Mouse (Mus musculus) forebrain, embryonic 14.5 days (tissue): ENCODE results near the gene Serhl. TPM values are rescaled to one million over a fixed set of nuclear protein-coding genes. Genes with fewer than 3 reads are reported as not detected.
A peak's percentile ranks its signal among the peaks of the same experiment; 100 is the strongest.

Experiments used
- ATAC-seq: fragments of 200-750 bp; cut with Nextera tagmentation; 2 replicates; pipeline ENCODE4 v1.8.0; 2017; ENCODE audit warnings: mild to moderate bottlenecking, moderate library complexity
- DNase-seq: peaks from one replicate; pipeline ENCODE4 v3.0.0-alpha.2; 2015; ENCODE audit warnings: low spot score
- H3K27ac ChIP-seq: fragments of 300-500 bp; sonication (generic); 2 replicates; pipeline ENCODE4 v1.5.1; 2014; ENCODE audit warnings: low read depth, mild to moderate bottlenecking, control low read depth, low read length, moderate library complexity
- H3K27me3 ChIP-seq: fragments of 300-500 bp; sonication (generic); replicated peaks from 2 replicates; pipeline ENCODE4 v1.6.1; 2014; ENCODE audit warnings: low read length, control low read depth, mixed read lengths; ENCODE audit not compliant: control insufficient read depth, insufficient read depth
- H3K36me3 ChIP-seq: fragments of 300-500 bp; sonication (generic); 2 replicates; pipeline ENCODE4 v1.6.1; 2014; ENCODE audit warnings: low read length, control low read depth; ENCODE audit not compliant: control insufficient read depth, insufficient read depth
- H3K4me1 ChIP-seq: fragments of 300-500 bp; sonication (generic); 2 replicates; pipeline ENCODE4 v1.6.1; 2014; ENCODE audit warnings: antibody characterized with exemption, low read length, control low read depth; ENCODE audit not compliant: control insufficient read depth, insufficient read depth
- H3K4me2 ChIP-seq: fragments of 300-500 bp; sonication (generic); 2 replicates; pipeline ENCODE4 v1.6.1; 2014; ENCODE audit warnings: mild to moderate bottlenecking, control low read depth, low read length
- H3K4me3 ChIP-seq: fragments of 300-500 bp; sonication (generic); 2 replicates; pipeline ENCODE4 v1.5.1; 2014; ENCODE audit warnings: low read depth, low read length, control low read depth
- H3K9ac ChIP-seq: fragments of 300-500 bp; sonication (generic); 2 replicates; pipeline ENCODE4 v1.6.1; 2014; ENCODE audit warnings: mild to moderate bottlenecking, low read length, control low read depth, moderate library complexity
- H3K9me3 ChIP-seq: fragments of 300-500 bp; sonication (generic); replicated peaks from 2 replicates; pipeline ENCODE4 v1.6.1; 2016; ENCODE audit warnings: low read length, control low read depth, mixed read lengths; ENCODE audit not compliant: control insufficient read depth
- WGBS: fragments of 180-500 bp; shearing (Covaris S2); extraction: QIAGEN DNeasy Blood & Tissue Kit; methylation state at CpG from one replicate; pipeline ENCODE4 v1.1.7; 2014; 5-methylcytosine and 5-hydroxymethylcytosine counted together
- polyA plus RNA-seq: library from polyadenylated mRNA; unstranded; fragments of >200 nt; fragmentation: Nextera tagmentation; extraction: Ambion mirVana; gene quantifications from 2 replicates; pipeline ENCODE4 v1.2.1, GENCODE M21; 2014

Gene Serhl
- polyA plus RNA-seq, 1 experiment from 2014 or later = 37.6 TPM

GRCm38 (mm10) chr15:83090874-83091273 is 1.6 kb downstream of the Serhl start:
- H3K4me3 ChIP-seq = no peak overlapping the region
- H3K9ac ChIP-seq = no peak overlapping the region
- 40% methylated on average over 3 of the region's 3 CpGs for WGBS
- ATAC-seq (no peak), DNase-seq (no peak)
- no peak overlapping the region for H3K4me2 ChIP-seq
- H3K27ac ChIP-seq = no peak overlapping the region
- H3K4me1 ChIP-seq = 0 out of 2 replicates have a peak, but pooled peaks cover 7% of the 10 kb centered on the region
- no peaks in the 10 kb centered on the region for H3K9me3 ChIP-seq
- no peaks in the 10 kb centered on the region for H3K27me3 ChIP-seq
- no peaks in the 10 kb centered on the region for H3K36me3 ChIP-seq

GRCm38 (mm10) chr15:83093687-83094086 is 4.4 kb downstream of the Serhl start:
- WGBS = 72% methylated on average over 2 of the region's 2 CpGs
- Histone ChIP-seq H3K9ac (no peak overlapping the region), H3K9me3 (no peaks in the 10 kb centered on the region)

GRCm38 (mm10) chr15:83095950-83096349 is 6.6 kb downstream of the Serhl start:
- no peak overlapping the region for H3K4me3 ChIP-seq
- no peak overlapping the region for H3K27ac ChIP-seq
- H3K36me3 ChIP-seq = no peaks in the 10 kb centered on the region
- H3K9ac ChIP-seq = no peak overlapping the region
- ATAC-seq = no peak
- no peaks in the 10 kb centered on the region for H3K9me3 ChIP-seq
- no peak overlapping the region for H3K4me2 ChIP-seq
- no peak for DNase-seq
- H3K27me3 ChIP-seq = peaks cover 4% of the 10 kb centered on the region; the same call in 1 of the 2 replicates
- 42% methylated on average over 2 of the region's 2 CpGs for WGBS
- peaks cover 6% of the 10 kb centered on the region; the same call in 1 of the 2 replicates for H3K4me1 ChIP-seq

More at GRCm38 (mm10) chr15:83093687-83094086, 4.4 kb downstream of the Serhl start:
- Histone ChIP-seq H3K4me1 (0 out of 2 replicates have a peak, but pooled peaks cover 7% of the 10 kb centered on the region), H3K27ac (no peak overlapping the region), H3K4me3 (no peak overlapping the region), H3K4me2 (no peak overlapping the region), H3K36me3 (no peaks in the 10 kb centered on the region), H3K27me3 (no peaks in the 10 kb centered on the region)
- ATAC-seq = no peak
- no peak for DNase-seq

GRCm38 (mm10) chr15:83099533-83100331 is 10.4 kb downstream of the Serhl start:
- ATAC-seq = peak; percentile 94
- no peaks in the 10 kb centered on the region for H3K36me3 ChIP-seq
- DNase-seq = peak; percentile 78
- H3K9ac ChIP-seq = peak overlapping the region; percentile 51
- H3K27ac ChIP-seq = no peak overlapping the region
- peaks cover 4% of the 10 kb centered on the region; the same call in 1 of the 2 replicates for H3K27me3 ChIP-seq
- 1% methylated on average over 31 of the region's 31 CpGs for WGBS
- H3K4me2 ChIP-seq = peak overlapping the region; percentile 53
- H3K4me1 ChIP-seq = peaks cover 6% of the 10 kb centered on the region; the same call in 1 of the 2 replicates
- peak overlapping the region; percentile 29 for H3K4me3 ChIP-seq
- no peaks in the 10 kb centered on the region for H3K9me3 ChIP-seq

- H3K27ac ChIP-seq = no peak overlapping the region
- peak overlapping the region; percentile 53 for H3K4me2 ChIP-seq
- DNase-seq = no peak
- no peak for ATAC-seq
- H3K9me3 ChIP-seq = no peaks in the 10 kb centered on the region
- H3K4me1 ChIP-seq = peaks cover 6% of the 10 kb centered on the region; the same call in 1 of the 2 replicates
- peaks cover 4% of the 10 kb centered on the region; the same call in 1 of the 2 replicates for H3K27me3 ChIP-seq
- peak overlapping the region; percentile 29 for H3K4me3 ChIP-seq
- peak overlapping the region; percentile 51 for H3K9ac ChIP-seq
- 7% methylated on average over 8 of the region's 8 CpGs for WGBS
- no peaks in the 10 kb centered on the region for H3K36me3 ChIP-seq
Measured at GRCm38 (mm10) chr15:83100332-83100662, 11.0 kb downstream of the Serhl start.

GRCm38 (mm10) chr15:83103111-83103510 is 13.8 kb downstream of the Serhl start:
- 22% methylated on average over 1 of the region's 1 CpGs for WGBS
- peaks cover 4% of the 10 kb centered on the region; the same call in 1 of the 2 replicates for H3K27me3 ChIP-seq
- H3K9ac ChIP-seq = no peak overlapping the region
- H3K4me1 ChIP-seq = peaks cover 6% of the 10 kb centered on the region; the same call in 1 of the 2 replicates
- ATAC-seq (no peak), DNase-seq (no peak)
- H3K4me3 ChIP-seq = no peak overlapping the region
- H3K36me3 ChIP-seq = no peaks in the 10 kb centered on the region
- H3K4me2 ChIP-seq = no peak overlapping the region
- no peaks in the 10 kb centered on the region for H3K9me3 ChIP-seq
- H3K27ac ChIP-seq = no peak overlapping the region

- Histone ChIP-seq H3K4me1 (no peaks in the 10 kb centered on the region), H3K36me3 (no peaks in the 10 kb centered on the region), H3K4me3 (no peak overlapping the region), H3K9ac (no peak overlapping the region), H3K27me3 (no peaks in the 10 kb centered on the region), H3K9me3 (no peaks in the 10 kb centered on the region), H3K27ac (no peak overlapping the region), H3K4me2 (no peak overlapping the region)
- DNase-seq (no peak), ATAC-seq (no peak)
- WGBS = 78% methylated on average over 6 of the region's 6 CpGs
Measured at GRCm38 (mm10) chr15:83106426-83106825, 17.1 kb downstream of the Serhl start.

GRCm38 (mm10) chr15:83107814-83108213 is 18.5 kb downstream of the Serhl start:
- Histone ChIP-seq H3K27ac (no peak overlapping the region), H3K27me3 (no peaks in the 10 kb centered on the region), H3K9me3 (no peaks in the 10 kb centered on the region), H3K9ac (no peak overlapping the region), H3K4me3 (no peak overlapping the region), H3K4me2 (no peak overlapping the region), H3K4me1 (peaks cover 1% of the 10 kb centered on the region; the same call in 1 of the 2 replicates), H3K36me3 (no peaks in the 10 kb centered on the region)
- ATAC-seq = no peak
- DNase-seq = no peak
- WGBS = 34% methylated on average over 6 of the region's 6 CpGs

- no peaks in the 10 kb centered on the region for H3K9me3 ChIP-seq
- no peak overlapping the region for H3K27ac ChIP-seq
- peaks cover 5% of the 10 kb centered on the region; the same call in 1 of the 2 replicates for H3K4me1 ChIP-seq
- ATAC-seq = no peak
- no peak for DNase-seq
- H3K36me3 ChIP-seq = peaks cover 10% of the 10 kb centered on the region
- H3K9ac ChIP-seq = no peak overlapping the region
- H3K4me2 ChIP-seq = no peak overlapping the region
- WGBS = 65% methylated on average over 6 of the region's 6 CpGs
- no peaks in the 10 kb centered on the region for H3K27me3 ChIP-seq
- H3K4me3 ChIP-seq = no peak overlapping the region
Measured at GRCm38 (mm10) chr15:83111290-83111689, 22.0 kb downstream of the Serhl start.
